Mouse (Mus musculus) MEL (cell line): Measurements from ENCODE around the gene Tspo2. TPM values are rescaled to one million over a fixed set of nuclear protein-coding genes. Genes with fewer than 3 reads are reported as not detected.

Experiments used
- DNase-seq: peaks from one replicate; pipeline ENCODE4 v3.0.0; 2011; ENCODE audit warnings: low read depth, low spot score
- H3K27ac ChIP-seq: 2 replicates; pipeline ENCODE4 v1.5.1; 2012; ENCODE audit warnings: low read depth, mild to moderate bottlenecking, control low read depth, low read length, moderate library complexity; ENCODE audit not compliant: control insufficient read depth
- H3K27me3 ChIP-seq, 2 experiments: fragments of 150-350 bp in 1 of 2; sonication (generic) in 1 of 2; 2 replicates each; pipeline ENCODE4 v1.6.1; 2012; ENCODE audit warnings: low read length in 2 of 2, mild to moderate bottlenecking in 2 of 2, improper control_type of control experiment in 1 of 2, moderate library complexity in 1 of 2; ENCODE audit not compliant: insufficient read depth in 2 of 2, control insufficient read depth in 1 of 2
- H3K36me3 ChIP-seq, 2 experiments: 2 replicates each; pipeline ENCODE4 v1.6.1; 2012 to 2014; ENCODE audit warnings: low read length in 2 of 2, improper control_type of control experiment in 1 of 2, inconsistent platforms in 1 of 2, mild to moderate bottlenecking in 1 of 2; ENCODE audit not compliant: insufficient read depth in 2 of 2, control insufficient read depth in 1 of 2
- H3K4me1 ChIP-seq, 2 experiments: fragments of 150-350 bp in 1 of 2; sonication (generic) in 1 of 2; 2 replicates each; pipeline ENCODE4 v1.6.1; 2012; ENCODE audit warnings: low read length in 2 of 2, improper control_type of control experiment in 1 of 2, mild to moderate bottlenecking in 1 of 2; ENCODE audit not compliant: insufficient read depth in 2 of 2, control insufficient read depth in 1 of 2
- H3K4me3 ChIP-seq, 2 experiments: fragments of 150-350 bp in 1 of 2; sonication (generic) in 1 of 2; 2 replicates each; pipeline ENCODE4 v1.5.1; 2012; ENCODE audit warnings: low read depth in 2 of 2, low read length in 2 of 2, mild to moderate bottlenecking in 2 of 2, moderate library complexity in 2 of 2, control low read depth in 1 of 2, improper control_type of control experiment in 1 of 2; ENCODE audit not compliant: control insufficient read depth in 1 of 2, insufficient read depth in 1 of 2
- H3K79me2 ChIP-seq: 2 replicates; pipeline ENCODE4 v1.6.1; 2012; ENCODE audit warnings: mild to moderate bottlenecking, low read length, moderate library complexity; ENCODE audit not compliant: control insufficient read depth, poor library complexity, insufficient read depth
- H3K9ac ChIP-seq: 2 replicates; pipeline ENCODE4 v1.6.1; 2012; ENCODE audit warnings: low read depth, mild to moderate bottlenecking, control low read depth, low read length, moderate library complexity; ENCODE audit not compliant: control insufficient read depth, poor library complexity, severe bottlenecking
- H3K9me3 ChIP-seq: fragments of 150-350 bp; sonication (generic); replicated peaks from 2 replicates; pipeline ENCODE4 v1.6.1; 2012; ENCODE audit warnings: mild to moderate bottlenecking, low read length, improper control_type of control experiment, moderate library complexity; ENCODE audit not compliant: insufficient read depth
- BHLHE40 ChIP-seq: IDR thresholded peaks from 2 replicates; pipeline ENCODE4 v1.6.1; 2012; ENCODE audit warnings: low read depth, mild to moderate bottlenecking, inconsistent platforms, low read length, improper control_type of control experiment, borderline replicate concordance
- CHD1 ChIP-seq: IDR thresholded peaks from 2 replicates; pipeline ENCODE4 v1.6.1; 2012; ENCODE audit warnings: low read depth, mild to moderate bottlenecking, inconsistent platforms, low read length, improper control_type of control experiment
- CHD2 ChIP-seq: IDR thresholded peaks from 2 replicates; pipeline ENCODE4 v1.6.1; 2011; ENCODE audit warnings: low read length, improper control_type of control experiment
- CTCF ChIP-seq, 3 experiments: IDR thresholded peaks in 2 of 3; conservative IDR thresholded peaks in 1 of 3; 2 replicates each; pipeline ENCODE4 v1.5.1; 2011 to 2012; ENCODE audit warnings: low read length in 3 of 3, low read depth in 2 of 3, mild to moderate bottlenecking in 2 of 3, improper control_type of control experiment in 1 of 3, inconsistent platforms in 1 of 3, mixed read lengths in 1 of 3, moderate library complexity in 1 of 3; ENCODE audit not compliant: control insufficient read depth in 1 of 3, insufficient read depth in 1 of 3, poor library complexity in 1 of 3, severe bottlenecking in 1 of 3
- E2F4 ChIP-seq: IDR thresholded peaks from 2 replicates; pipeline ENCODE4 v1.6.1; 2011; ENCODE audit warnings: low read depth, low read length, improper control_type of control experiment, borderline replicate concordance
- ELF1 ChIP-seq: IDR thresholded peaks from 2 replicates; pipeline ENCODE4 v1.6.1; 2014; ENCODE audit warnings: low read depth, mild to moderate bottlenecking, inconsistent platforms, low read length, improper control_type of control experiment, moderate library complexity
- EP300 ChIP-seq, 2 experiments: IDR thresholded peaks; 2 replicates each; pipeline ENCODE4 v1.6.1; 2011; ENCODE audit warnings: improper control_type of control experiment in 2 of 2, low read length in 2 of 2, low read depth in 1 of 2, mild to moderate bottlenecking in 1 of 2
- ETS1 ChIP-seq: IDR thresholded peaks from 2 replicates; pipeline ENCODE4 v1.6.1; 2012; ENCODE audit warnings: low read depth, mild to moderate bottlenecking, inconsistent platforms, low read length, improper control_type of control experiment, moderate library complexity
- GABPA ChIP-seq: IDR thresholded peaks from 2 replicates; pipeline ENCODE4 v1.6.1; 2012; ENCODE audit warnings: low read depth, mild to moderate bottlenecking, inconsistent platforms, low read length, improper control_type of control experiment, moderate library complexity
- GATA1 ChIP-seq: IDR thresholded peaks from 2 replicates; pipeline ENCODE4 v1.6.1; 2011; ENCODE audit warnings: low read depth, low read length, improper control_type of control experiment
- JUND ChIP-seq: IDR thresholded peaks from 2 replicates; pipeline ENCODE4 v1.6.1; 2011; ENCODE audit warnings: low read depth, mild to moderate bottlenecking, improper control_type of control experiment, low read length
- KAT2A ChIP-seq: conservative IDR thresholded peaks from 2 replicates; pipeline ENCODE4 v1.6.1; 2012; ENCODE audit warnings: low read depth, low read length, improper control_type of control experiment, inconsistent platforms
- MAFK ChIP-seq: IDR thresholded peaks from 2 replicates; pipeline ENCODE4 v1.6.1; 2011; ENCODE audit warnings: low read depth, mild to moderate bottlenecking, low read length, improper control_type of control experiment, borderline replicate concordance
- MAX ChIP-seq: IDR thresholded peaks from 2 replicates; pipeline ENCODE4 v1.6.1; 2011; ENCODE audit warnings: low read length, improper control_type of control experiment
- MAZ ChIP-seq: IDR thresholded peaks from 2 replicates; pipeline ENCODE4 v1.6.1; 2012; ENCODE audit warnings: low read depth, mild to moderate bottlenecking, inconsistent platforms, low read length, improper control_type of control experiment
- MEF2A ChIP-seq: IDR thresholded peaks from 2 replicates; pipeline ENCODE4 v1.6.1; 2014; ENCODE audit warnings: low read depth, mild to moderate bottlenecking, inconsistent platforms, low read length, improper control_type of control experiment; ENCODE audit not compliant: poor library complexity, insufficient replicate concordance, severe bottlenecking; ENCODE audit errors: extremely low read depth
- MXI1 ChIP-seq: IDR thresholded peaks from 2 replicates; pipeline ENCODE4 v1.6.1; 2011; ENCODE audit warnings: mild to moderate bottlenecking, low read depth, low read length, improper control_type of control experiment
- MYB ChIP-seq: IDR thresholded peaks from 2 replicates; pipeline ENCODE4 v1.6.1; 2011; ENCODE audit warnings: mild to moderate bottlenecking, low read depth, low read length, improper control_type of control experiment
- MYC ChIP-seq: IDR thresholded peaks from 2 replicates; pipeline ENCODE4 v1.6.1; 2011; ENCODE audit warnings: low read depth, mild to moderate bottlenecking, low read length, improper control_type of control experiment, moderate library complexity
- NRF1 ChIP-seq: IDR thresholded peaks from 2 replicates; pipeline ENCODE4 v1.6.1; 2014; ENCODE audit warnings: low read depth, mild to moderate bottlenecking, inconsistent platforms, low read length, improper control_type of control experiment, moderate library complexity; ENCODE audit not compliant: poor library complexity, insufficient read depth, severe bottlenecking
- POLR2A ChIP-seq, 2 experiments: IDR thresholded peaks; 2 replicates each; pipeline ENCODE4 v1.6.1; 2011 to 2012; ENCODE audit warnings: low read length in 2 of 2, mild to moderate bottlenecking in 2 of 2, control low read depth in 1 of 2, improper control_type of control experiment in 1 of 2, low read depth in 1 of 2, moderate library complexity in 1 of 2; ENCODE audit not compliant: control insufficient read depth in 1 of 2, insufficient read depth in 1 of 2, poor library complexity in 1 of 2
- POLR2AphosphoS2 ChIP-seq: IDR thresholded peaks from 2 replicates; pipeline ENCODE4 v1.6.1; 2011; ENCODE audit warnings: low read length, improper control_type of control experiment
- RAD21 ChIP-seq: IDR thresholded peaks from 2 replicates; pipeline ENCODE4 v1.6.1; 2011; ENCODE audit warnings: mild to moderate bottlenecking, low read depth, low read length, improper control_type of control experiment
- RCOR1 ChIP-seq: IDR thresholded peaks from 2 replicates; pipeline ENCODE4 v1.6.1; 2012; ENCODE audit warnings: low read depth, mild to moderate bottlenecking, inconsistent platforms, low read length, improper control_type of control experiment
- SIN3A ChIP-seq: IDR thresholded peaks from 2 replicates; pipeline ENCODE4 v1.6.1; 2012; ENCODE audit warnings: low read length, improper control_type of control experiment, inconsistent platforms
- SMC3 ChIP-seq: IDR thresholded peaks from 2 replicates; pipeline ENCODE4 v1.6.1; 2011; ENCODE audit warnings: low read depth, low read length, improper control_type of control experiment
- TAL1 ChIP-seq: IDR thresholded peaks from 2 replicates; pipeline ENCODE4 v1.6.1; 2012; ENCODE audit warnings: mild to moderate bottlenecking, inconsistent platforms, low read length, moderate library complexity, mixed read lengths
- TBP ChIP-seq: IDR thresholded peaks from 2 replicates; pipeline ENCODE4 v1.8.0; 2011; ENCODE audit warnings: low read depth, low read length, improper control_type of control experiment
- TCF12 ChIP-seq: IDR thresholded peaks from 2 replicates; pipeline ENCODE4 v1.6.1; 2014; ENCODE audit warnings: low read depth, mild to moderate bottlenecking, inconsistent platforms, low read length, improper control_type of control experiment, moderate library complexity
- UBTF ChIP-seq: IDR thresholded peaks from 2 replicates; pipeline ENCODE4 v1.6.1; 2012; ENCODE audit warnings: low read depth, mild to moderate bottlenecking, inconsistent platforms, low read length, improper control_type of control experiment, moderate library complexity, borderline replicate concordance; ENCODE audit not compliant: insufficient read depth
- USF1 ChIP-seq: IDR thresholded peaks from 2 replicates; pipeline ENCODE4 v1.6.1; 2014; ENCODE audit warnings: low read depth, mild to moderate bottlenecking, inconsistent platforms, low read length, improper control_type of control experiment, moderate library complexity
- USF2 ChIP-seq, 2 experiments: IDR thresholded peaks; 2 replicates each; pipeline ENCODE4 v1.6.1; 2011 to 2012; ENCODE audit warnings: improper control_type of control experiment in 2 of 2, low read length in 2 of 2, borderline replicate concordance in 1 of 2, inconsistent platforms in 1 of 2, low read depth in 1 of 2, mild to moderate bottlenecking in 1 of 2; ENCODE audit not compliant: insufficient read depth in 1 of 2
- ZC3H11A ChIP-seq: IDR thresholded peaks from 2 replicates; pipeline ENCODE4 v1.6.1; 2012; ENCODE audit warnings: low read depth, mild to moderate bottlenecking, inconsistent platforms, low read length, improper control_type of control experiment
- ZKSCAN1 ChIP-seq: IDR thresholded peaks from 2 replicates; pipeline ENCODE4 v1.6.1; 2012; ENCODE audit warnings: low read depth, mild to moderate bottlenecking, inconsistent platforms, low read length, improper control_type of control experiment, moderate library complexity
- ZMIZ1 ChIP-seq: IDR thresholded peaks from 2 replicates; pipeline ENCODE4 v1.6.1; 2012; ENCODE audit warnings: low read depth, mild to moderate bottlenecking, inconsistent platforms, low read length, improper control_type of control experiment, moderate library complexity
- ZNF384 ChIP-seq: IDR thresholded peaks from 2 replicates; pipeline ENCODE4 v1.6.1; 2012; ENCODE audit warnings: low read depth, mild to moderate bottlenecking, inconsistent platforms, low read length, improper control_type of control experiment
- polyA plus RNA-seq, 2 experiments: library from polyadenylated mRNA; stranded (reverse) in 1 of 2; unstranded in 1 of 2; fragments of >175 nt in 1 of 2; fragments of >200 nt in 1 of 2; gene quantifications; 2 replicates each; pipeline versions ENCODE4 v1.2.1 to v1.2.4; 2012; ENCODE audit warnings: low replicate concordance in 2 of 2, low read depth in 1 of 2; ENCODE audit not compliant: insufficient read length in 2 of 2, insufficient read depth in 1 of 2, missing spikeins in 1 of 2
- total RNA-seq: library from RNA; depleted of rRNA; stranded (reverse); fragments of 300-350 nt; gene quantifications from 2 replicates; pipeline ENCODE4 v1.2.3, GENCODE M21; 2012

Tspo2 gene
- total and polyA plus RNA-seq, 3 experiments = 3.7 to 14.6 TPM; not detected in 1

DNA sequence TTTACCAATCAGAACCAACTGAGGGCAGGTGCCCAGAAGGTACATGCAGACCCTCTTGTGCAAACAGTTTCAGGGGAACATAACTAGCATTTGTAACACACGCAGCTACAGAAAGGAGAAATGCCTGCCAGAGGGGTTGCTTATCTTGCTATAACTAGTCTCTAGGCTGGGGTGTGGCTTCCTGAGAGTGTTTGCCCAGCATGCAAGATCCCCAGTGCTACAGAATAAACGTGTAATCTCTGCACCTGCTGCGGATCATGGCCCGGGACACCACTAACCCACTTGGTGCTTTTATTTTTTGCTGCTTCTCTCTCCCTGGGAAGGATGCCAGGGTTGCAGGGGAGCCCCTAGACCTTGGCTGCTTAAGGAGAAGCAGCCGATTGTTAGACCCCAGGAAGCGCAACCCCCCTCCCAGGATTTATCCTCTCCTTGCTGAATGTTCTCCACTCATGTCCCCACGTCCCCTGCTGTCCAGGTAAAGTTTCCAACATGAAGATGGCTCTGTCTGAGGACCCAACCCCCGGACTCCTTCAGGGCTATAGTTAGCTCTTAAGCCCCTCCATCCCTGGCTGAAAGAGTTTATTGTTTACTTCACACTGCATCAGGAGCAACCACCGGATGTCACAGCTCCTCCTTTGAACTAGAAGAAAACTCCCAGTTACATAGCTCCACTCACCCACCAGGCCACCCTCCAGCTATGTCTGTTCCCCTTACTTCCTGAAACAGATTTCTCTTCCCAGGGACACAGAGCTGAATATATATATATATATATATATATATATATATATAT is 25.3 kb downstream of the Tspo2 start:
- no peak overlapping the region for H3K9ac ChIP-seq
- peak overlapping the region; percentile 67 for H3K27ac ChIP-seq
- H3K9me3 ChIP-seq = no peaks in the 10 kb centered on the region
- no peaks in the 10 kb centered on the region for H3K79me2 ChIP-seq
- peaks cover 0 to 4% of the 10 kb centered on the region in 2 experiments; a peak in 2 of 4 replicates for H3K36me3 ChIP-seq
- H3K27me3 ChIP-seq = no peaks in the 10 kb centered on the region
- H3K4me1 ChIP-seq = peaks cover 7 to 15% of the 10 kb centered on the region in 2 experiments
- DNase-seq = peak; percentile 92
- H3K4me3 ChIP-seq = peak overlapping the region in 1 of 2 experiments; percentile 32; a peak in 1 of 4 replicates
- TF ChIP-seq EP300 (IDR thresholded peaks at IDR 0.05; ENCODE audit: low read depth in 1 of 2, low read length in 2 of 2) (peak; percentile 87 to 90), TCF12 (peak; percentile 83), TBP (0 out of 2 replicates have a peak, but pooled peaks have one; percentile 26), CHD2 (no peak), UBTF (no peak), ZNF384 (peak; percentile 51; the same call in 1 of the 2 replicates), USF1 (no peak), BHLHE40 (peak; percentile 81), CHD1 (no peak), ZKSCAN1 (no peak), CTCF (IDR thresholded peaks at IDR 0.05 in 2 of 3, conservative IDR thresholded peaks at IDR 0.05 in 1 of 3; ENCODE audit: control insufficient read depth in 1 of 3, insufficient read depth in 1 of 3, low read depth in 2 of 3, low read length in 3 of 3, poor library complexity in 1 of 3, severe bottlenecking in 1 of 3) (no peak), MYC (peak; percentile 77), MAFK (peak; percentile 32; the same call in 1 of the 2 replicates), GABPA (no peak), ETS1 (peak; percentile 79), RCOR1 (peak; percentile 97), TAL1 (peak; percentile 55), MXI1 (peak; percentile 78; the same call in 1 of the 2 replicates), MAZ (peak; percentile 31; the same call in 1 of the 2 replicates), ZMIZ1 (peak; percentile 34; the same call in 1 of the 2 replicates), POLR2A (IDR thresholded peaks at IDR 0.05; ENCODE audit: control insufficient read depth in 1 of 2, insufficient read depth in 1 of 2, low read depth in 1 of 2, low read length in 2 of 2, poor library complexity in 1 of 2) (no peak), POLR2AphosphoS2 (no peak), MYB (no peak), MAX (peak; percentile 60; the same call in 1 of the 2 replicates), JUND (no peak), SMC3 (no peak), KAT2A (no peak), ELF1 (no peak), GATA1 (peak; percentile 89), NRF1 (no peak), E2F4 (no peak), MEF2A (no peak), SIN3A (peak; percentile 77), USF2 (IDR thresholded peaks at IDR 0.05; ENCODE audit: borderline replicate concordance in 1 of 2, insufficient read depth in 1 of 2, low read depth in 1 of 2, low read length in 2 of 2) (no peak), RAD21 (no peak), ZC3H11A (no peak)
